Mouse (Mus musculus): ENCODE results near the gene Zfp367.

- TF ChIP-seq CTCF (IDR thresholded peaks at IDR 0.05; ENCODE audit: low read depth) (no peak), EP300 (IDR thresholded peaks at IDR 0.05; ENCODE audit: low read depth) (no peak)
Measured at GRCm38 (mm10) chr13:64169746-64170145, 16.7 kb upstream of the Zfp367 start.

All from liver, embryonic 14.5 days (tissue).